In genomic region chr7:100818401-100819064, GRCm38 (mm10) we compare ENCODE assay signal across 11 mouse cellular contexts. TPM values are rescaled to one million over a fixed set of nuclear protein-coding genes. Genes with fewer than 3 reads are reported as not detected.
DNase-seq lines count a peak whose midpoint lies in the region; ATAC-seq lines count a peak whose summit lies in the region.
"Had no signal": no experiment of that assay in that cellular context is flagged by ENCODE, and none has a peak within 500 bp of the region (broad histone marks: within the 10 kb centered on the region; RNA-seq: fewer than 3 reads in every experiment).

No protein-coding gene starts in this region.

- no peaks in the 10 kb centered on the region for H3K36me3 ChIP-seq in kidney, embryonic 15.5 days
- H3K36me3 ChIP-seq: heart, embryonic 15.5 days; midbrain, embryonic 15.5 days had no signal

- H3K4me3 ChIP-seq in kidney, embryonic 15.5 days (replicated peaks), result no peak overlapping the region
- H3K4me3 ChIP-seq: heart, embryonic 15.5 days; midbrain, embryonic 15.5 days had no signal

- H3K4me2 ChIP-seq in kidney, embryonic 15.5 days, result no peak overlapping the region
- H3K4me2 ChIP-seq: heart, embryonic 15.5 days; midbrain, embryonic 15.5 days had no signal

- no peak overlapping the region for H3K27ac ChIP-seq in kidney, embryonic 15.5 days
- H3K27ac ChIP-seq: heart, embryonic 15.5 days had no signal

- H3K4me1 ChIP-seq in kidney, embryonic 15.5 days, result 0 out of 2 replicates have a peak, but pooled peaks cover 6% of the 10 kb centered on the region

- WGBS in kidney, embryonic 15.5 days, result 87% methylated on average over 4 of the region's 4 CpGs

- peak; percentile 52 for DNase-seq in adrenal gland, postnatal 14 days
- no peak for DNase-seq in adrenal gland, adult 18-20 months (ENCODE audit: low spot score in 2 of 2)
- peak; percentile 53 for DNase-seq in kidney, postnatal 10 days
- peak; percentile 23 for DNase-seq in 416B (ENCODE audit: low read depth)
- DNase-seq in cerebellum, postnatal 36 days, result peak; percentile 34 to 47
- no peak for DNase-seq in spleen, postnatal 4 days (ENCODE audit: low spot score in 2 of 2)
- no peak for DNase-seq in urinary bladder, postnatal 36 days (ENCODE audit: low spot score in 2 of 2)
- DNase-seq: embryo, embryonic 11 days had no signal

- no peaks in the 10 kb centered on the region for H3K27me3 ChIP-seq in kidney, embryonic 15.5 days
- H3K27me3 ChIP-seq: heart, embryonic 15.5 days; midbrain, embryonic 15.5 days had no signal

- H3K9ac ChIP-seq in kidney, embryonic 15.5 days, result no peak overlapping the region
- H3K9ac ChIP-seq: heart, embryonic 15.5 days; midbrain, embryonic 15.5 days had no signal

- no peaks in the 10 kb centered on the region for H3K9me3 ChIP-seq in kidney, embryonic 15.5 days (replicated peaks)
- H3K9me3 ChIP-seq: heart, embryonic 15.5 days; midbrain, embryonic 15.5 days had no signal

- no peak for ATAC-seq in kidney, embryonic 15.5 days (replicated peaks; ENCODE audit: low FRiP score)
- ATAC-seq: midbrain, embryonic 15.5 days had no signal

RNA-seq across cellular contexts. Expression of gene Relt, which starts 44.7 kb away (rescaled TPM):
- total RNA-seq in adrenal gland, postnatal 14 days (2021), result 3.1 and 5.8 TPM in 2 replicates
- 1 to 10 TPM; 2.1 to 3.5 TPM for total RNA-seq in adrenal gland, adult 18-20 months (2021)
- polyA plus RNA-seq in kidney, embryonic 15.5 days (2015; fragmentation: Nextera tagmentation; extraction: Ambion mirVana), result 3.8 and 4.9 TPM in 2 replicates

Comparison
In these comparisons a context has a peak if more than half of its experiments do, and no peak if none do; other contexts are left out.
1. DNase-seq: peak in adrenal gland, postnatal 14 days (single experiment), kidney, postnatal 10 days (single experiment), 416B (single experiment) and cerebellum, postnatal 36 days (2 of 2); none in adrenal gland, adult 18-20 months (0 of 2), spleen, postnatal 4 days (0 of 2) and urinary bladder, postnatal 36 days (0 of 2).